Mouse (Mus musculus) kidney, embryonic 16.5 days (tissue): ENCODE results near the gene Ntng1. TPM values are rescaled to one million over a fixed set of nuclear protein-coding genes. Genes with fewer than 3 reads are reported as not detected.

Experiments used
- ATAC-seq: fragments of 200-750 bp; cut with Nextera tagmentation; 2 replicates; pipeline ENCODE4 v1.8.0; 2017; ENCODE audit warnings: moderate TSS enrichment; ENCODE audit not compliant: low FRiP score, low TSS enrichment
- H3K27ac ChIP-seq: fragments of 300-500 bp; sonication (generic); 2 replicates; pipeline ENCODE4 v1.5.1; 2014; ENCODE audit warnings: low read length
- H3K27me3 ChIP-seq: fragments of 300-500 bp; sonication (generic); 2 replicates; pipeline ENCODE4 v1.6.1; 2014; ENCODE audit warnings: low read length, control low read depth, mixed read lengths; ENCODE audit not compliant: insufficient read depth
- H3K36me3 ChIP-seq: fragments of 300-500 bp; sonication (generic); 2 replicates; pipeline ENCODE4 v1.6.1; 2014; ENCODE audit warnings: low read length, control low read depth, mixed read lengths; ENCODE audit not compliant: insufficient read depth
- H3K4me1 ChIP-seq: fragments of 300-500 bp; sonication (generic); 2 replicates; pipeline ENCODE4 v1.6.1; 2014; ENCODE audit warnings: low read length, control low read depth, mixed read lengths; ENCODE audit not compliant: insufficient read depth
- H3K4me2 ChIP-seq: fragments of 300-500 bp; sonication (generic); replicated peaks from 2 replicates; pipeline ENCODE4 v1.6.1; 2014; ENCODE audit warnings: low read depth, low read length
- H3K4me3 ChIP-seq: fragments of 300-500 bp; sonication (generic); 2 replicates; pipeline ENCODE4 v1.5.1; 2014; ENCODE audit warnings: mild to moderate bottlenecking, low read length
- H3K9ac ChIP-seq: fragments of 300-500 bp; sonication (generic); replicated peaks from 2 replicates; pipeline ENCODE4 v1.6.1; 2014; ENCODE audit warnings: low read length
- H3K9me3 ChIP-seq: fragments of 300-500 bp; sonication (generic); 2 replicates; pipeline ENCODE4 v1.6.1; 2016; ENCODE audit warnings: low read length, control low read depth
- WGBS: fragments of 180-500 bp; shearing (Covaris S2); extraction: QIAGEN DNeasy Blood & Tissue Kit; methylation state at CpG from one replicate; pipeline ENCODE4 v1.1.7; 2014; 5-methylcytosine and 5-hydroxymethylcytosine counted together
- polyA plus RNA-seq: library from polyadenylated mRNA; unstranded; fragments of >200 nt; fragmentation: Nextera tagmentation; extraction: Ambion mirVana; gene quantifications from 2 replicates; pipeline ENCODE4 v1.2.1, GENCODE M21; 2015

The Ntng1 gene
- polyA plus RNA-seq, 1 experiment from 2014 or later = 1.0 TPM

DNA sequence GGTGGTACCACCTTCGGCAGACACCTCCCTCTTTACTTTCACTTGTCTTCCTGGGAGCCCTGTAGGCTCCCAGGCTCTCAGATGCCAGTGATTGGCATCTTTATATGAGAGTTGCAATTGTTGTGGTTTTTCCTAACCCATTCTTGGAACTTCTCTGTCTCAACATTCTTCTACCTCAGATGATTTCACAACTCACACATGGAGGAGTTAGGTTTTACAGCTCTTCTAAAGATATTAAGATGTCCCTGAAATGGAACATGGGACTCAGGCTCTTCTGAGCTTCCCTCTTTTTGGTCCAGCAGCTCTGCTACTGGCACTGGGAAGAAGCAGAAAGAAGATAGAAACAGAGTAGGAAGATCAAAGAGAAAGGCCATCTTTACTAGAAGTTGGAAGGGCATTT lies 200.9 kb downstream of the Ntng1 start:
- Histone ChIP-seq H3K27ac (no peak overlapping the region), H3K4me3 (no peak overlapping the region), H3K4me2 (no peak overlapping the region), H3K9ac (no peak overlapping the region), H3K4me1 (no peaks in the 10 kb centered on the region), H3K9me3 (no peaks in the 10 kb centered on the region), H3K36me3 (no peaks in the 10 kb centered on the region), H3K27me3 (no peaks in the 10 kb centered on the region)
- ATAC-seq = no peak
- 91% methylated on average over 1 of the region's 1 CpGs for WGBS

DNA sequence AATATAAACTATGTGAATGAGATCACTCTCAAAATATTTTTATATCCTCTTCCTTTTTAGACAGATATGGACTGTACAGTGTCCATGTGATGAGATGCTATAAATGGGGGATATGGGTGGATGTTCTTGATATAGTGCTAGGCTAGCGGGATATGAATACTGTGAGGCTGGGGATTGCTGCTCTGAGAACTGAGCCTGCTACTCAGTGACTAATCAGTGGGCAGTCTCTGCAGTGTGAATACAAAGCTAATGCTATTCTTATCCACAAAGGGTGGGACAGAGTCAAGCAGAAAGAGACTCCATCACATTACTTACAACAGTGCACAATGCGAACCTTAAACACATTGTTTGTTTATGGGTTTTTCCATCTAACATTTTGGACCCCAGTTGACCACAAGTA lies 206.2 kb downstream of the Ntng1 start:
- Histone ChIP-seq H3K27ac (no peak overlapping the region), H3K4me2 (no peak overlapping the region), H3K27me3 (no peaks in the 10 kb centered on the region), H3K4me1 (no peaks in the 10 kb centered on the region), H3K9me3 (no peaks in the 10 kb centered on the region), H3K9ac (no peak overlapping the region), H3K4me3 (no peak overlapping the region), H3K36me3 (no peaks in the 10 kb centered on the region)
- ATAC-seq = no peak
- WGBS = 92% methylated on average over 2 of the region's 2 CpGs

DNA sequence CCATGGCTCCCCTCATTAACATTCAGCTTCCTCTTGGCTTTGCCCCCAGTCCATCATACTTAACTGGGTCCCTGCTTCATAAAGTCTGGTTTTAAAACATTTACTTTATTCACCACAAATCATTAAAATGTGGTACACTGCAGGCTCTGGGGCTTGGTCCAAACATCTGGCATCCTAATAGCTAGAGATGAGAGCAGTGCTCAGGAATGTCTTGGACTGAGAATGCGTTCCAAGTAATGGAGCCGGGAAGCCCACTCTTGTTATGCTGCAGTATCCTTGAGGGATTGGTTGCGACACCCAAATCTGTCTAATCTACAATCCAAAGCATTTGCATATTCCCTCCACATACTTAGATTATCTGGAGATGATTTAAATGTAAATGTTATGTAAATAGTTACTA lies 207.5 kb downstream of the Ntng1 start:
- no peak for ATAC-seq
- 79% methylated on average over 3 of the region's 3 CpGs for WGBS
- Histone ChIP-seq H3K27me3 (no peaks in the 10 kb centered on the region), H3K4me3 (no peak overlapping the region), H3K36me3 (no peaks in the 10 kb centered on the region), H3K4me1 (no peaks in the 10 kb centered on the region), H3K27ac (no peak overlapping the region), H3K9ac (no peak overlapping the region), H3K9me3 (no peaks in the 10 kb centered on the region), H3K4me2 (no peak overlapping the region)

DNA sequence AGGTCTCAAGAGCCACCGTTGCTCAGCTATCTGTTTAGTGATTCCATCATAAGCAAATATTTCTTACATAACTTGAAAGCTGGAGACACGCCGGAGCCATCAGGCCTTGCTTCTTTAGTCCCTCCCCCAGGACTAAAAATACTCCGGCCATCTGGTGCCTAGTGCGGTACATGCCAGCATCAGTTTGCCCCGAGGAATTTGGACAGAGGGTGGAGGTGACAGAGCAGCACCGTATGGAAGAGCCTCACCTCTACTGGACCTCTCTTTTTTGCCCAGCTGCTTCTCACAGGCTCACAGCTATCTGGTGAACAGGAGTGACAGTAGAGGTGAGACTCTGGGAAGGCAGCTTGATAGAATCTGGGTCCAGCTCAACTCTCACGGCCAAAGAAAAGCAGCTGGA lies 211.6 kb downstream of the Ntng1 start:
- no peaks in the 10 kb centered on the region for H3K36me3 ChIP-seq

DNA sequence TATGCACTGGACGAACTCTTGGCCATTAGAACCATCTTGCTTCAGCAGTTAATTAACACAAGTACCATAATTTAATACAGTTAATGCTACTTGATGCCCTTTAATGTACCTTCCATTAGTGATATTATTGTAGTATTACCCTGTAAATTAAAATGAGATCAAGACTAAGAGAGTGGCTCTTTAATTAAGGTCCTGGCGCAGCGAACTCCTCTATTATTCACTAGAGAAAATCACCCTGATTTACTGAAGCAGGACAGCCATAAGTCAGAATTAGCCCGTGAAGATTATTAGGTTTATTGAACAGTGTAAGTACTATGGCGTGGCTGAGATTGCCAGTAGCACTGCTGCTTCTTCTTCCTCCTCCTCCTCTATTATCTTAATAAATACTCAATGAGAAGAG lies 212.8 kb downstream of the Ntng1 start:
- H3K4me2 ChIP-seq = no peak overlapping the region
- H3K27me3 ChIP-seq = no peaks in the 10 kb centered on the region
- no peak overlapping the region for H3K4me3 ChIP-seq
- no peaks in the 10 kb centered on the region for H3K4me1 ChIP-seq
- no peak for ATAC-seq
- no peaks in the 10 kb centered on the region for H3K36me3 ChIP-seq
- no peak overlapping the region for H3K27ac ChIP-seq
- WGBS = 75% methylated on average over 5 of the region's 5 CpGs
- no peak overlapping the region for H3K9ac ChIP-seq
- H3K9me3 ChIP-seq = no peaks in the 10 kb centered on the region

More for the DNA sequence above, 211.6 kb downstream of the Ntng1 start:
- H3K4me3 ChIP-seq = no peak overlapping the region
- H3K4me1 ChIP-seq = no peaks in the 10 kb centered on the region
- no peaks in the 10 kb centered on the region for H3K27me3 ChIP-seq
- H3K27ac ChIP-seq = no peak overlapping the region
- no peak overlapping the region for H3K9ac ChIP-seq
- H3K4me2 ChIP-seq = no peak overlapping the region
- no peaks in the 10 kb centered on the region for H3K9me3 ChIP-seq
- 72% methylated on average over 8 of the region's 8 CpGs for WGBS
- no peak for ATAC-seq

DNA sequence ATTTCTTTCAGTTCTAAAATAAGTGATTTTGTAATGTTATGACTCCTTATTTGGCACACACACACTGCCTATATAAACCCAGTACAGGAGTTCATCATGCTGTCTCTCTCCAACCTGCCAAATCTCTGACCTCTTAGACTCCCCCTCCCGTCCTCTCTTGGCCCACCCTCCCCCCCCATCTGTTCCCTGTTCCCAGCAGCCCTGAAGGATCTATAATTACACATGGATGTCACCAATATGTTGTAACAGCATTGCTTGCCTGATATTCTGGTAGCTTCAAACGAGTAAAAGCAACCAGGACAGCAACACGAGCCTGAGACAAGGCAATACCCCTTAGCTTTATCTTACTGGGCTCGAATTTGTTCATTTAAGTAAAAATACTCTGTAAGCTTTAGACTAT lies 220.0 kb downstream of the Ntng1 start:
- no peaks in the 10 kb centered on the region for H3K27me3 ChIP-seq
- H3K9me3 ChIP-seq = no peaks in the 10 kb centered on the region
- no peak overlapping the region for H3K4me2 ChIP-seq
- H3K4me3 ChIP-seq = no peak overlapping the region
- no peak overlapping the region for H3K27ac ChIP-seq
- H3K4me1 ChIP-seq = no peaks in the 10 kb centered on the region
- WGBS = 59% methylated on average over 4 of the region's 4 CpGs
- no peak for ATAC-seq
- H3K9ac ChIP-seq = no peak overlapping the region
- H3K36me3 ChIP-seq = no peaks in the 10 kb centered on the region

DNA sequence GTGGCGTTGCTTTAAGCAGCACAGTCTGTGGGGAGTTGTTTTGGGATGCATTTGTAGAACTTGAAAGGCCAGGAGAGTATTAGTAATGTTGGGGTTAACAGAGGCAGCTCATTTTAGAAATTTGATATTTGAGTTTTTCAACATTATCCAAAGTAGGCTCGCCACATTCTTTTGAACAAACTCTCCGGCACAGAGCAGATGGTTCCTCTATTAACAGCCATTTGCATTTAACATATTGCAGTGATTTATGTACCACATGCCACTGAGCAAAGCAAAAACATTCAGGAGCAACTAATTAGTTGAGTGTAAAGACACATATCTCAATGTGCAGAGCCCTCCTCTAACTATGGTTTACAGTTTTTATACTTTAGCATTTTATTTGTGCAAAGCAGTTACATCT lies 224.8 kb downstream of the Ntng1 start:
- ATAC-seq = no peak
- Histone ChIP-seq H3K27ac (no peak overlapping the region), H3K9me3 (no peaks in the 10 kb centered on the region), H3K27me3 (no peaks in the 10 kb centered on the region), H3K4me1 (peaks cover 6% of the 10 kb centered on the region; the same call in 1 of the 2 replicates), H3K4me2 (no peak overlapping the region), H3K36me3 (no peaks in the 10 kb centered on the region), H3K9ac (no peak overlapping the region), H3K4me3 (no peak overlapping the region)
- WGBS = 35% methylated on average over 3 of the region's 3 CpGs

DNA sequence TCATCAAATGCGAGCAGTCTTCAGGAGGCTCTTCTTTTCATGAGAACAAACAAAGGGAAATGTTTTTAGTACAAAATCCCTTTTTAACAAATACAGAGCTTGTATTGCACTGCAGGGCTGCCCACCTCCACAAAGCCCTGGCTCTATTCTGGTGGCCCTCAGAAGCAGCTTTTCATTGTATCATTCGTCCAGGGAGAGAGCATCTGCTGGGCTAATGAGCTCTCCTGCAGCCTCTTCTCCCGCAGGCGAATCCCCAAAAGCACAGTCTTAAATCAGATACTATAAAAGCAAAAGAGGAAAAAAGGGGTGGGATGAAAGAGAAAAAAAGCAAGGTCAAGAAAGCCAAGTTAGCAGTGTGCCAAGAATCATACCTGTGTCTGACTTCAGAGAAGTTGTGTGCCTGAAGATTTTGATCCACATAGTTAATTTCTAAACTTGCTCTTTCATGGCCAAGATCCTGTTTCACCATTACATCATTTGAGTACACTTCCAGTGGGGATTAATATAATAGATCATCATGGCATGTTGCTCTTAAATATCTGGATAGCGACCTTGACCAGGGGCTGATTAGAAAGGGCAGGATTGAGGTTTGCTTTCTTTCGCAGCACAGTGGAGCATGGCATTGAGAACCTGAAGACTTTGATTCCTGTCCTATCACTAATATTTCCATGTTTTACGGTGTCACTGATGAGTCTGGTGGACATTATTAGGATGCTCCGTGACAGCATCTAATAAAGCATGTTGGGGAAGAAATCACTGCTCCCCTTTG lies 225.7 kb downstream of the Ntng1 start:
- H3K4me3 ChIP-seq = no peak overlapping the region
- no peak overlapping the region for H3K4me2 ChIP-seq
- no peak for ATAC-seq
- no peaks in the 10 kb centered on the region for H3K9me3 ChIP-seq
- no peak overlapping the region for H3K27ac ChIP-seq
- 40% methylated on average over 8 of the region's 8 CpGs for WGBS
- no peaks in the 10 kb centered on the region for H3K27me3 ChIP-seq
- H3K36me3 ChIP-seq = no peaks in the 10 kb centered on the region
- peaks cover 6% of the 10 kb centered on the region; the same call in 1 of the 2 replicates for H3K4me1 ChIP-seq
- H3K9ac ChIP-seq = no peak overlapping the region

DNA sequence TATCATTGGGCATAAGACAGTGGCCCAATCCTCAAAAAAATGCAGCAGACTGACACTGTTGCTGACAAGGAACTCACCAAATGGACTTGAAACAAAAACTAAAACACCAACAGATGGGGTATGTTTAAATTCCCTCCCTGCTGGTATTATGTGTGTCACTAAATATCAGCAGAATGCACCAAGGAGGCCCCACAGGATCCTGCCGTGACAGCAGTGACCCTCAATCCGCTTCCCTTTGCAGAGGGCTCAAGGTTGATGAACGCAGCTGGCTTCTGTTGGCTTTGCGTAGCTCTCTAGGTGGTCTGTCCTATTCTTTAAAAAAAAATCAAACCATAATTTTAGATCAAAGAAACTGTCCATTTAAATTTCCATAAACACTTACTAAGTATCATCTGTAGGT lies 226.7 kb downstream of the Ntng1 start:
- Histone ChIP-seq H3K4me3 (no peak overlapping the region), H3K4me2 (no peak overlapping the region), H3K27me3 (no peaks in the 10 kb centered on the region), H3K4me1 (peaks cover 6% of the 10 kb centered on the region; the same call in 1 of the 2 replicates), H3K9ac (no peak overlapping the region), H3K36me3 (no peaks in the 10 kb centered on the region), H3K27ac (no peak overlapping the region), H3K9me3 (no peaks in the 10 kb centered on the region)
- no peak for ATAC-seq
- 55% methylated on average over 4 of the region's 4 CpGs for WGBS

DNA sequence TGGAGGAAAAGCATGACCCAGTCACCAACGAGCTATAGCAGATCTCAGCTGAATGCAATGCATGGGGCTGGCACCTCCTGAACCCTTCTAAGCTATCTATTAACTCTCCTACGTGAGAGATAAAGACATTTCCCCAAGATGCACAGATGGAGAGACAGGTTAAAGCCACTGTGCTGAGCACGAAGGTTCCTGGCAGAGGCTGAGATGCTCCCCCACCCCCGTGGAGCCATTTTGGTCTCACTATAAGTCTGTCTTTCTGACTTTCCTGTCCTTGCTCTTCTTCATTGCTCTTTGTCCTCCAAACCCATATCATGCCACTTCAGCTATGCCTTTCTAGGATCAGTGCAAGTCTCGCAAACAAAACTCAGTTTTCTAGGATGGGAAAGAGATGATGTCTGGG lies 229.6 kb downstream of the Ntng1 start:
- Histone ChIP-seq H3K4me3 (no peak overlapping the region), H3K36me3 (no peaks in the 10 kb centered on the region), H3K9ac (no peak overlapping the region), H3K9me3 (no peaks in the 10 kb centered on the region), H3K4me2 (no peak overlapping the region), H3K27me3 (no peaks in the 10 kb centered on the region), H3K27ac (no peak overlapping the region), H3K4me1 (peaks cover 6% of the 10 kb centered on the region; the same call in 1 of the 2 replicates)
- WGBS = 86% methylated on average over 5 of the region's 5 CpGs
- no peak for ATAC-seq
